Mouse (Mus musculus) G1E (cell line): ENCODE measurements around the gene Rnf130.

Source experiments
- CTCF ChIP-seq: IDR thresholded peaks from 2 replicates; pipeline ENCODE4 v1.5.1; 2012; ENCODE audit warnings: low read depth, low read length, inconsistent platforms, mixed read lengths
- GATA1 ChIP-seq: IDR thresholded peaks from 2 replicates; pipeline ENCODE4 v1.6.1; 2012; ENCODE audit warnings: borderline replicate concordance, low read length, inconsistent platforms, mixed read lengths

- TF ChIP-seq CTCF (no peak), GATA1 (no peak)
Measured at GRCm38 (mm10) chr11:50122631-50123081, 97.5 kb downstream of the Rnf130 start.
